Mouse (Mus musculus) embryonic facial prominence, embryonic 11.5 days (tissue): ENCODE measurements around the gene Fam205a1. TPM values are rescaled to one million over a fixed set of nuclear protein-coding genes. Genes with fewer than 3 reads are reported as not detected.

Experiments used
- ATAC-seq: fragments of 200-750 bp; cut with Nextera tagmentation; replicated peaks from 2 replicates; pipeline ENCODE4 v1.8.0; 2017; ENCODE audit warnings: low read depth; ENCODE audit not compliant: insufficient number of reproducible peaks, low FRiP score, low TSS enrichment
- DNase-seq: peaks from one replicate; pipeline ENCODE4 v3.0.0-alpha.2; 2015; ENCODE audit warnings: low spot score
- H3K27ac ChIP-seq: fragments of 300-500 bp; sonication (generic); replicated peaks from 2 replicates; pipeline ENCODE4 v1.5.1; 2014; ENCODE audit warnings: mild to moderate bottlenecking, low read depth, low read length, control low read depth
- H3K27me3 ChIP-seq: fragments of 300-500 bp; sonication (generic); 2 replicates; pipeline ENCODE4 v1.6.1; 2014; ENCODE audit warnings: mild to moderate bottlenecking, low read length, moderate library complexity, mixed read lengths; ENCODE audit not compliant: control insufficient read depth, insufficient read depth
- H3K36me3 ChIP-seq: fragments of 300-500 bp; sonication (generic); replicated peaks from 2 replicates; pipeline ENCODE4 v1.6.1; 2014; ENCODE audit warnings: low read depth, mild to moderate bottlenecking, low read length, moderate library complexity, mixed read lengths; ENCODE audit not compliant: control insufficient read depth, insufficient read depth
- H3K4me1 ChIP-seq: fragments of 300-500 bp; sonication (generic); 2 replicates; pipeline ENCODE4 v1.6.1; 2014; ENCODE audit warnings: low read length, mixed read lengths; ENCODE audit not compliant: control insufficient read depth, insufficient read depth
- H3K4me2 ChIP-seq: fragments of 300-500 bp; sonication (generic); 2 replicates; pipeline ENCODE4 v1.6.1; 2014; ENCODE audit warnings: low read depth, mild to moderate bottlenecking, control low read depth, low read length, moderate library complexity
- H3K4me3 ChIP-seq: fragments of 300-500 bp; sonication (generic); 2 replicates; pipeline ENCODE4 v1.5.1; 2014; ENCODE audit warnings: low read depth, low read length, control low read depth
- H3K9ac ChIP-seq: fragments of 300-500 bp; sonication (generic); replicated peaks from 2 replicates; pipeline ENCODE4 v1.6.1; 2014; ENCODE audit warnings: mild to moderate bottlenecking, control low read depth, low read length
- H3K9me3 ChIP-seq: fragments of 300-500 bp; sonication (generic); replicated peaks from 2 replicates; pipeline ENCODE4 v1.6.1; 2016; ENCODE audit warnings: mild to moderate bottlenecking, low read length, inconsistent platforms, mixed read lengths; ENCODE audit not compliant: control insufficient read depth
- WGBS: fragments of 180-500 bp; shearing (Covaris S2); extraction: QIAGEN DNeasy Blood & Tissue Kit; methylation state at CpG from one replicate; pipeline ENCODE4 v1.1.7; 2014; 5-methylcytosine and 5-hydroxymethylcytosine counted together
- polyA plus RNA-seq: library from polyadenylated mRNA; unstranded; fragments of >200 nt; fragmentation: Nextera tagmentation; extraction: Ambion mirVana; gene quantifications from 2 replicates; pipeline ENCODE4 v1.2.1, GENCODE M21; 2014

Gene Fam205a1
- polyA plus RNA-seq, 1 experiment from 2014 or later, result not detected

GRCm38 (mm10) chr4:42886926-42887325 lies 33.2 kb upstream of the Fam205a1 start:
- ATAC-seq, result no peak
- H3K4me3 ChIP-seq, result no peak overlapping the region
- WGBS, result 88% methylated on average over 6 of the region's 6 CpGs
- DNase-seq, result no peak
- H3K27me3 ChIP-seq, result no peaks in the 10 kb centered on the region
- no peaks in the 10 kb centered on the region for H3K36me3 ChIP-seq
- H3K9ac ChIP-seq, result no peak overlapping the region
- no peak overlapping the region for H3K4me2 ChIP-seq
- no peaks in the 10 kb centered on the region for H3K4me1 ChIP-seq
- no peak overlapping the region for H3K27ac ChIP-seq
- H3K9me3 ChIP-seq, result no peaks in the 10 kb centered on the region

GRCm38 (mm10) chr4:42880677-42880948 lies 26.9 kb upstream of the Fam205a1 start:
- no peak for DNase-seq
- Histone ChIP-seq H3K9ac (no peak overlapping the region), H3K27me3 (no peaks in the 10 kb centered on the region), H3K9me3 (no peaks in the 10 kb centered on the region), H3K4me1 (no peaks in the 10 kb centered on the region), H3K36me3 (no peaks in the 10 kb centered on the region), H3K4me3 (no peak overlapping the region), H3K4me2 (no peak overlapping the region), H3K27ac (no peak overlapping the region)
- WGBS, result 36% methylated on average over 1 of the region's 1 CpGs
- ATAC-seq, result no peak

GRCm38 (mm10) chr4:42879829-42880676 lies 26.4 kb upstream of the Fam205a1 start:
- WGBS, result 84% methylated on average over 16 of the region's 16 CpGs

GRCm38 (mm10) chr4:42877657-42878056 lies 24.0 kb upstream of the Fam205a1 start:
- no peaks in the 10 kb centered on the region for H3K4me1 ChIP-seq
- H3K27me3 ChIP-seq, result no peaks in the 10 kb centered on the region
- H3K36me3 ChIP-seq, result no peaks in the 10 kb centered on the region
- no peak overlapping the region for H3K9ac ChIP-seq
- no peak overlapping the region for H3K4me3 ChIP-seq
- no peak overlapping the region for H3K27ac ChIP-seq
- no peaks in the 10 kb centered on the region for H3K9me3 ChIP-seq
- DNase-seq (no peak), ATAC-seq (no peak)
- H3K4me2 ChIP-seq, result no peak overlapping the region
- WGBS, result 75% methylated on average over 2 of the region's 2 CpGs

More at GRCm38 (mm10) chr4:42879829-42880676, 26.4 kb upstream of the Fam205a1 start:
- ATAC-seq (no peak), DNase-seq (no peak)
- Histone ChIP-seq H3K9me3 (no peaks in the 10 kb centered on the region), H3K4me2 (no peak overlapping the region), H3K27me3 (no peaks in the 10 kb centered on the region), H3K27ac (no peak overlapping the region), H3K36me3 (no peaks in the 10 kb centered on the region), H3K9ac (no peak overlapping the region), H3K4me1 (no peaks in the 10 kb centered on the region), H3K4me3 (no peak overlapping the region)

GRCm38 (mm10) chr4:42876586-42877291 lies 23.1 kb upstream of the Fam205a1 start:
- Histone ChIP-seq H3K4me3 (no peak overlapping the region), H3K9ac (no peak overlapping the region), H3K36me3 (no peaks in the 10 kb centered on the region), H3K27ac (no peak overlapping the region), H3K4me2 (no peak overlapping the region), H3K27me3 (no peaks in the 10 kb centered on the region), H3K9me3 (no peaks in the 10 kb centered on the region), H3K4me1 (no peaks in the 10 kb centered on the region)
- 35% methylated on average over 5 of the region's 5 CpGs for WGBS
- DNase-seq (peak; percentile 81), ATAC-seq (peak; percentile 73)

GRCm38 (mm10) chr4:42874134-42874533 lies 20.4 kb upstream of the Fam205a1 start, which contains the start of gene Fam205c:
TSS of gene Fam205c (minus strand) at chr4:42874234.
- H3K4me1 ChIP-seq, result no peaks in the 10 kb centered on the region
- no peaks in the 10 kb centered on the region for H3K36me3 ChIP-seq
- no peak for DNase-seq
- H3K27ac ChIP-seq, result no peak within 1 kb of the TSS
- 85% methylated on average over 7 of the region's 7 CpGs for WGBS
- ATAC-seq, result no peak
- H3K4me2 ChIP-seq, result no peak within 1 kb of the TSS
- no peaks in the 10 kb centered on the region for H3K9me3 ChIP-seq
- H3K4me3 ChIP-seq, result no peak within 1 kb of the TSS
- no peaks in the 10 kb centered on the region for H3K27me3 ChIP-seq
- no peak within 1 kb of the TSS for H3K9ac ChIP-seq

GRCm38 (mm10) chr4:42872746-42873435 lies 19.2 kb upstream of the Fam205a1 start:
- no peaks in the 10 kb centered on the region for H3K36me3 ChIP-seq
- H3K27ac ChIP-seq, result no peak overlapping the region
- no peaks in the 10 kb centered on the region for H3K9me3 ChIP-seq
- no peak overlapping the region for H3K4me3 ChIP-seq
- WGBS, result 85% methylated on average over 16 of the region's 16 CpGs
- DNase-seq, result no peak
- H3K27me3 ChIP-seq, result no peaks in the 10 kb centered on the region
- H3K9ac ChIP-seq, result no peak overlapping the region
- H3K4me1 ChIP-seq, result no peaks in the 10 kb centered on the region
- no peak overlapping the region for H3K4me2 ChIP-seq
- no peak for ATAC-seq

- 89% methylated on average over 7 of the region's 7 CpGs for WGBS
- no peak for DNase-seq
- Histone ChIP-seq H3K27me3 (no peaks in the 10 kb centered on the region), H3K27ac (no peak overlapping the region), H3K4me1 (no peaks in the 10 kb centered on the region), H3K9me3 (no peaks in the 10 kb centered on the region), H3K4me2 (no peak overlapping the region), H3K9ac (no peak overlapping the region), H3K36me3 (no peaks in the 10 kb centered on the region), H3K4me3 (no peak overlapping the region)
- ATAC-seq, result no peak
These were observed 18.5 kb upstream of the Fam205a1 start for GRCm38 (mm10) chr4:42872151-42872550.
